Mouse (Mus musculus) left cerebral cortex, adult 9 months (tissue): ENCODE measurements at regions not wholly inside any gene's neighbourhood (a gene's known extent, or its start where the extent isn't known, plus 50 kb on each side); places are given as distances from the start of the nearest gene placed in this dataset.
A peak's percentile ranks its signal among the peaks of the same experiment; 100 is the strongest.

Source experiments
- DNase-seq, 2 experiments: peaks; one replicate each; pipeline ENCODE4 v3.0.0; 2022; ENCODE audit warnings: low spot score in 2 of 2

DNA sequence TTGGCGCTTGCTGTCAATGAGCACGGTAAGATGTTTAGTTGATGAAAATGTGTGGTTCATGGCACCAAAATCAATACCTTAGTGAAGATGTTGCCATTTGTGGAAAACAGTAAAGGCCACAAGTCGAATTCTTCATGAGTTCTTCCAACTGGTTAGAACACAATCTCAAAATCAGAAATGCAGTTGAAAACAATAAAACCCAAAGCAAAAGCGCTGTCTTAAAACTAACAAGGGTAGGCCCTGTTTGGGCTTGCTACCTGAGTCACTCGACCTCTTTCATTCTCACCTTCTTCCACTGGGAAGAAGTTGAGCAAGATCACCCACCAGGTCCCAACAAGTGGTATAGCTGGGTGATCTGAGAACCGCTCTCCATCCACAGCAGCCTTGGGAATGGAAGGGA is 179.1 kb downstream of the Parm1 start:
- no peak for DNase-seq

DNA sequence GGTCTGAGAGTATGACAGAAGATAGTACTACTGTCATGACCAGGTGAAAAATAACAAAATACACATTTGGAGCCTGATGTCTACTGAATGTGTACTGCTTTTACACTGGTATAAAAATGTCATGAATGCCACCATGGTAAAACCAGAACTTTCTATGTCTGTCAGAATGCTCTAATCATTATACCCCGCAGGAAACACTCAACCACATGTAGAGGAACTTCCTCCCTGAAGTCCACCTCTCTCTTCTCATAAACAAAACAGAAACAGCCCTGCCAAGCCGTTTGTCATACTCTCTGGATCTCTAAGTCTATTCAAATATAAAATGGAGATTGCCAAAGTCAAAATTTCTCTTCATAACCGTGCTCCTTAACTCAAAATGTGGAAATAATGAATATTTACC is 178.2 kb downstream of the Parm1 start:
- no peak for DNase-seq

DNA sequence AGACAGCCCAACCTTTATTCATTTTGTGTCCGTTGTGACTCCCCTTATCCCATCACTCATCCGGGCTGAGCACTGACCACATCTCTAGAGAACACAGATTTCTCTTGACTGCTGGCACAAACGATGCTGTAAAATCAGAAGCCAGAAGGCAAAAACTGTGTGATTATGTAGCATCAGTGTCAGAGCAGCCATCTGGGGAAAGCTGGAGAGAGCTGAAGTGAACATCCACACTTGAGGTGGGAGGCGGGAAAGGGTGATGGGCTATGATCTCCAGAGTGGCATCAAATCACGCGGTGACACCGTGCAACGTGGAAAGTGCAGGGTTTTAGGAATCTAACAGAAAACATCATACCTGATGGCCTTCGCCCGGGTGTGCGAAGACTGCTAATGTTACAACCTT is 175.9 kb downstream of the Parm1 start:
- DNase-seq = no peak

DNA sequence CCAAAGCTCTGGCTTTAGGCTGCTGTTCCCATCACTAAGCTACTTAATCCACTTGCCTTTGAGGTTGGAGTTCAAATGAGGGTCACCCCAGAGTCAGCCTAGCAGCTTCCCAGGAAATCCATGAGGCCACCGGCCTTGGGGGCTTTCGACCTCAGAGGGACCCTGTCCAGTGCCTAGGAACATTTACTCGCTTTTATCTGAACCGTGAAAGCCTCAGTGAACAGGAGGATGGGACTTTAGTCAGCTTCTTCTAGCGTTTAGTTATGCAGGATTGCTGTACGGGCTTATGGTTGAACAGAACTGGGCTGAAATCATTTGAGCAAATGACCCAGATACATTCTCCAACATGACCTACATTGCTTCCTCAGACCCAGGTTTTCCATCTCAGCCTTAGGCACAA is 174.9 kb downstream of the Parm1 start:
- no peak for DNase-seq

DNA sequence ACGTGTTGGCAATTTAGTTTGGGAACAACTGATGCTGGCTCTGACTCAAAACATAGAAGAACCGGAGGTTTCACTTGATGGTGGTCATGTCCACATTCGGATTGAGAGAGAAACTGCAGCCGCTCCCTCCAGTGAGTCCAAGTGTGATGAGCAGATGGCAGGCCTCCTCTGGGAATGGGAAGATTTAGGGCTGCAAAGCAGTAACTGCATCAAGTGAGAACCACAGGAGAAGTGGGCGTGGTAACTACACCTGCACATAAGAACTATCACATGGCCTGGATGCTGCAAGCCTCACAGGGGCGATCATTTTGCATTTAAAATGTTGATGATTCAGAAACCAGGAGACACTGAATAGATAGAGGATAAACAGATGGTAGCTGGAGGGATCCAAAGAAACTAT is 161.3 kb downstream of the Parm1 start:
- peak in 1 of 2 experiments; percentile 17 for DNase-seq
